Comparison of ENCODE assay signal across 28 mouse cellular contexts in the genomic region with DNA sequence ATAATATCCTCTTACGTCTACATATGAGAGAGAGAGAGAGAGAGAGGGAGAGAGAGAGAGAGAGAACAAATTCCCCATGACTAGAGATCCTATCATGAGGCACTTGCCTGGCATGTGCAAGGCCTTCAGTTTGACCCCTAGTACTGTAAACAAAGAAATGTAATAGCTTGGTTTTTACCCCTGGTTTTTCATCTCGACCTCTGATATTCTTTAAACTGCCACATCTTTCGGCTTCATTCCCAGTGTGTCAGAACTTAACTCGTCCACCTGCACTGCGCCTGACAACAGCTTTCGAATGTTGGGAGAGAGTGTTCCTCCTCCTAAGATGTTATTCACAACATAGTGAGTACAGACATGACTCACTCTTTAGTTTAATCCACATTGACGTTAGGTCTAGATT.
DNase-seq lines count a peak whose midpoint lies in the region; ATAC-seq and TF ChIP-seq lines count a peak whose summit lies in the region.
"Had no signal": no experiment of that assay in that cellular context is flagged by ENCODE, and none has a peak within 500 bp of the region (broad histone marks: within the 10 kb centered on the region; RNA-seq: fewer than 3 reads in every experiment).

No protein-coding gene starts in this region.

- no peaks in the 10 kb centered on the region for H3K36me3 ChIP-seq in kidney, postnatal 0 days (ENCODE audit: insufficient read depth, low read length)
- H3K36me3 ChIP-seq in kidney, embryonic 14.5 days (ENCODE audit: control insufficient read depth, insufficient read depth, low read length), result no peaks in the 10 kb centered on the region
- no peaks in the 10 kb centered on the region for H3K36me3 ChIP-seq in stomach, postnatal 0 days (ENCODE audit: control insufficient read depth, insufficient read depth, low read length)
- H3K36me3 ChIP-seq: G1E; heart, embryonic 13.5 days; hindbrain, embryonic 10.5 days; hindbrain, embryonic 15.5 days; limb, embryonic 13.5 days had no signal

- no peak for DNase-seq in kidney, postnatal 0 days (ENCODE audit: low spot score)
- DNase-seq in NIH3T3 (ENCODE audit: low read depth), result peak; percentile 68
- no peak for DNase-seq in stomach, postnatal 0 days (ENCODE audit: low spot score)
- DNase-seq in gastrocnemius, postnatal 14 days, result no peak
- DNase-seq: adrenal gland, postnatal 36 days; cerebellum, adult 2 months; cerebellum, postnatal 25 days; heart, adult 2 months; heart, postnatal 10 days; kidney, adult 9 months; kidney, postnatal 4 days; lung, embryonic 14.5 days; lung, postnatal 36 days; right cerebral cortex, postnatal 25 days; thymus, postnatal 4 days had no signal

- no peaks in the 10 kb centered on the region for H3K27me3 ChIP-seq in kidney, postnatal 0 days (ENCODE audit: insufficient read depth, low read length)
- no peaks in the 10 kb centered on the region for H3K27me3 ChIP-seq in kidney, embryonic 14.5 days (ENCODE audit: control insufficient read depth, insufficient read depth, low read length)
- H3K27me3 ChIP-seq in stomach, postnatal 0 days (ENCODE audit: control insufficient read depth, insufficient read depth, low read length), result no peaks in the 10 kb centered on the region
- H3K27me3 ChIP-seq: heart, embryonic 13.5 days; hindbrain, embryonic 15.5 days; limb, embryonic 13.5 days; Patski had no signal

- 51% methylated on average over 7 of the region's 7 CpGs for WGBS in kidney, postnatal 0 days
- WGBS in kidney, embryonic 14.5 days, result 46% methylated on average over 7 of the region's 7 CpGs
- 27% methylated on average over 7 of the region's 7 CpGs for WGBS in stomach, postnatal 0 days

- peaks cover 33% of the 10 kb centered on the region for H3K4me1 ChIP-seq in kidney, postnatal 0 days (replicated peaks; ENCODE audit: insufficient read depth, low read length)
- H3K4me1 ChIP-seq in kidney, embryonic 14.5 days (ENCODE audit: control insufficient read depth, insufficient read depth, low read length), result peaks cover 64% of the 10 kb centered on the region
- peaks cover 23% of the 10 kb centered on the region for H3K4me1 ChIP-seq in brown adipose tissue, adult 24 weeks (ENCODE audit: control insufficient read depth, insufficient read depth, insufficient read length, low read length)
- H3K4me1 ChIP-seq in stomach, postnatal 0 days (replicated peaks; ENCODE audit: control insufficient read depth, insufficient read depth), result peaks cover 27% of the 10 kb centered on the region

- H3K9me3 ChIP-seq in kidney, postnatal 0 days (replicated peaks; ENCODE audit: low read length), result no peaks in the 10 kb centered on the region
- H3K9me3 ChIP-seq in kidney, embryonic 14.5 days (ENCODE audit: control insufficient read depth, low read length), result no peaks in the 10 kb centered on the region
- H3K9me3 ChIP-seq in stomach, postnatal 0 days (ENCODE audit: control insufficient read depth, low read length), result no peaks in the 10 kb centered on the region
- H3K9me3 ChIP-seq: heart, embryonic 13.5 days; hindbrain, embryonic 10.5 days; hindbrain, embryonic 15.5 days; limb, embryonic 13.5 days had no signal

- peak overlapping the region; percentile 69 for H3K27ac ChIP-seq in kidney, postnatal 0 days
- no peak overlapping the region for H3K27ac ChIP-seq in kidney, embryonic 14.5 days (ENCODE audit: low read depth, low read length)
- H3K27ac ChIP-seq in brown adipose tissue, adult 24 weeks (replicated peaks; ENCODE audit: low read depth, low read length), result 0 out of 2 replicates have a peak overlapping the region, but pooled peaks have one; percentile 30
- H3K27ac ChIP-seq in stomach, postnatal 0 days (replicated peaks), result peak overlapping the region; percentile 83
- H3K27ac ChIP-seq: heart, adult 2 months; heart, embryonic 13.5 days; hindbrain, embryonic 10.5 days; hindbrain, embryonic 15.5 days; limb, embryonic 13.5 days; liver, embryonic 14.5 days had no signal

- H3K4me3 ChIP-seq in kidney, postnatal 0 days (replicated peaks; ENCODE audit: low read depth, low read length), result no peak overlapping the region
- H3K4me3 ChIP-seq in kidney, embryonic 14.5 days (ENCODE audit: low read length), result no peak overlapping the region
- H3K4me3 ChIP-seq in brown adipose tissue, adult 24 weeks (ENCODE audit: insufficient read depth, low read depth, low read length), result no peak overlapping the region
- H3K4me3 ChIP-seq in stomach, postnatal 0 days (ENCODE audit: low read depth, low read length), result no peak overlapping the region
- H3K4me3 ChIP-seq: heart, adult 2 months; heart, embryonic 13.5 days; hindbrain, embryonic 10.5 days; hindbrain, embryonic 15.5 days; limb, embryonic 13.5 days had no signal

- TF ChIP-seq CTCF in kidney, postnatal 0 days (IDR thresholded peaks at IDR 0.05; ENCODE audit: low read depth), result no peak
- TF ChIP-seq CTCF in stomach, postnatal 0 days (IDR thresholded peaks at IDR 0.05; ENCODE audit: low read depth), result no peak

- intact Hi-C loops in gastrocnemius, postnatal 14 days (cut with DNase I; ENCODE audit: low total_unique reads), result no loop called here

- no peak overlapping the region for H3K9ac ChIP-seq in kidney, postnatal 0 days (ENCODE audit: low read depth, low read length)
- no peak overlapping the region for H3K9ac ChIP-seq in kidney, embryonic 14.5 days (ENCODE audit: low read depth, low read length)
- H3K9ac ChIP-seq in stomach, postnatal 0 days (ENCODE audit: low read length), result no peak overlapping the region
- H3K9ac ChIP-seq: heart, embryonic 13.5 days; hindbrain, embryonic 15.5 days; limb, embryonic 13.5 days; liver, embryonic 14.5 days; lung, embryonic 14.5 days had no signal

- no peak for TF ChIP-seq EP300 in stomach, postnatal 0 days (optimal IDR thresholded peaks at IDR 0.05)

- no peak for ATAC-seq in kidney, postnatal 0 days (replicated peaks; ENCODE audit: low FRiP score, low read depth)
- no peak for ATAC-seq in kidney, embryonic 14.5 days (ENCODE audit: low FRiP score, low TSS enrichment)
- ATAC-seq in stomach, postnatal 0 days (ENCODE audit: low FRiP score, low TSS enrichment), result no peak
- ATAC-seq: forebrain, embryonic 14.5 days; inflammation-experienced regulatory T-cells, adult 6 months; midbrain, embryonic 16.5 days; Patski had no signal

- no peak overlapping the region for H3K4me2 ChIP-seq in kidney, postnatal 0 days (ENCODE audit: low read length)
- H3K4me2 ChIP-seq in kidney, embryonic 14.5 days (replicated peaks; ENCODE audit: low read depth, low read length), result no peak overlapping the region
- H3K4me2 ChIP-seq in stomach, postnatal 0 days (replicated peaks; ENCODE audit: low read depth), result no peak overlapping the region
- H3K4me2 ChIP-seq: heart, embryonic 13.5 days; hindbrain, embryonic 15.5 days; lung, embryonic 14.5 days; midbrain, embryonic 11.5 days had no signal
